Mouse (Mus musculus) kidney, embryonic 15.5 days (tissue): ENCODE measurements around the gene Gal3st2b. TPM values are rescaled to one million over a fixed set of nuclear protein-coding genes. Genes with fewer than 3 reads are reported as not detected.
"Not testable (repeated sequence)": the region's sequence is repeated elsewhere in the genome, so short reads cannot be mapped to it uniquely, and the experiment has no call there.

ENCODE experiments used
- ATAC-seq: fragments of 200-750 bp; cut with Nextera tagmentation; replicated peaks from 2 replicates; pipeline ENCODE4 v1.8.0; 2017; ENCODE audit warnings: moderate TSS enrichment; ENCODE audit not compliant: low FRiP score
- H3K27ac ChIP-seq: fragments of 300-500 bp; sonication (generic); 2 replicates; pipeline ENCODE4 v1.5.1; 2015; ENCODE audit warnings: mild to moderate bottlenecking, inconsistent platforms
- H3K27me3 ChIP-seq: fragments of 300-500 bp; sonication (generic); 2 replicates; pipeline ENCODE4 v1.6.1; 2015; ENCODE audit warnings: inconsistent platforms
- H3K36me3 ChIP-seq: fragments of 300-500 bp; sonication (generic); 2 replicates; pipeline ENCODE4 v1.6.1; 2015; ENCODE audit warnings: inconsistent platforms
- H3K4me1 ChIP-seq: fragments of 300-500 bp; sonication (generic); 2 replicates; pipeline ENCODE4 v1.6.1; 2015; ENCODE audit warnings: inconsistent platforms
- H3K4me2 ChIP-seq: fragments of 300-500 bp; sonication (generic); 2 replicates; pipeline ENCODE4 v1.6.1; 2015; ENCODE audit warnings: moderate library complexity, mild to moderate bottlenecking, inconsistent platforms
- H3K4me3 ChIP-seq: fragments of 300-500 bp; sonication (generic); replicated peaks from 2 replicates; pipeline ENCODE4 v1.5.1; 2015; ENCODE audit warnings: mild to moderate bottlenecking, inconsistent platforms
- H3K9ac ChIP-seq: fragments of 300-500 bp; sonication (generic); 2 replicates; pipeline ENCODE4 v1.6.1; 2015; ENCODE audit warnings: mild to moderate bottlenecking, inconsistent platforms
- H3K9me3 ChIP-seq: fragments of 300-500 bp; sonication (generic); replicated peaks from 2 replicates; pipeline ENCODE4 v1.6.1; 2016; ENCODE audit warnings: inconsistent platforms
- WGBS: fragments of 180-500 bp; shearing (Covaris S2); methylation state at CpG from one replicate; pipeline ENCODE4 v1.1.7; 2015; ENCODE audit warnings: mixed read lengths; 5-methylcytosine and 5-hydroxymethylcytosine counted together
- polyA plus RNA-seq: library from polyadenylated mRNA; unstranded; fragments of >200 nt; fragmentation: Nextera tagmentation; extraction: Ambion mirVana; gene quantifications from 2 replicates; pipeline ENCODE4 v1.2.1, GENCODE M21; 2015

Gene Gal3st2b
- polyA plus RNA-seq, 1 experiment from 2014 or later, result not detected

DNA sequence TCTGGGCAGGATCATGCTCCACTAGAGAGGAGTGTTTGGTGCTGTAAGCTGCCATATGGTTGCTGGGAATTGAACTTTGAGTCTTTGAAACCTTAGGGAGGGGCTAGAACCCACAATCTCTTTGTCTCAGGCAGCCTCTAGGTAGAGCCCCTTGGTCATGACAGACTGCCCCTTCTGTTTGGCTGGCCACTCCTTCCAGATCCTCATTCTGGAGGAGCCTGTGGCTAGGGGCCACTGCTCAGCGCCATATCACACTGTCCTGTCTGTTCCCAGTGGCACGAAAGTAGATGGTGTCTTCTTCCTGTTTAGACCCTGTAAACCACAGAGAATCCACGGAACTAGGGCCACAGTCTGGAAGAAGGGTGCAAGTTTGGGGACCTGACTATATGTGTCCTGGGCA is 4.5 kb downstream of the Gal3st2b start:
- not testable (repeated sequence) for H3K27ac ChIP-seq, H3K4me2 ChIP-seq, H3K27me3 ChIP-seq, ATAC-seq, H3K9ac ChIP-seq, H3K36me3 ChIP-seq, H3K4me3 ChIP-seq, H3K4me1 ChIP-seq, H3K9me3 ChIP-seq
- WGBS, result 89% methylated on average over 3 of the region's 3 CpGs

DNA sequence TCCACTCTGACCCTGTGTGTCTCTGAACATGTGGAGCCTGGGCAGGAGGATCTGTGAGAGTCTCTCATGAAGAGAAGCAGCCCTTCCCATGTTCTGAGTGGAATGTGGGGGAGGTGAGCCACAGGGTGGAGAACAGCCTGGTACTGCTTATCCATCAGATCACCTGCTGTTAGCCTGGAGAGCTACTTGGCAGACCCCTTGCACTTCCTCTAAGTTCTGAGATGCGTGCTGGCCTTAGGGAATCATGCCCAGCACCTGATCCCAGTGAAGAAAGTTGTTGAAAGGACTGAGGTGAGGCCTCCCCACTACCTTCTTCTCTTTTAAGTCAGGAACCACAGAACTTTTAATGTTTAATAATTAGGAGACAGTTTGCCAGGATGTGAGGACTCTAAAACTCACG is 5.0 kb downstream of the Gal3st2b start:
- H3K4me2 ChIP-seq, H3K36me3 ChIP-seq, H3K4me1 ChIP-seq, H3K9me3 ChIP-seq, H3K27me3 ChIP-seq, H3K9ac ChIP-seq, H3K4me3 ChIP-seq, H3K27ac ChIP-seq, ATAC-seq: not testable (repeated sequence)
- WGBS, result 58% methylated on average over 2 of the region's 2 CpGs

- not testable (repeated sequence) for ATAC-seq
These were observed 17.3 kb downstream of the Gal3st2b start for GRCm38 (mm10) chr1:93935378-93935777.

GRCm38 (mm10) chr1:93937807-93938206 is 19.7 kb downstream of the Gal3st2b start:
- 67% methylated on average over 1 of the region's 1 CpGs for WGBS

More at GRCm38 (mm10) chr1:93935378-93935777, 17.3 kb downstream of the Gal3st2b start:
- not testable (repeated sequence) for H3K4me2 ChIP-seq, H3K27ac ChIP-seq, H3K27me3 ChIP-seq, H3K9ac ChIP-seq, H3K9me3 ChIP-seq, H3K4me3 ChIP-seq, H3K4me1 ChIP-seq, H3K36me3 ChIP-seq
- WGBS, result 95% methylated on average over 1 of the region's 1 CpGs

DNA sequence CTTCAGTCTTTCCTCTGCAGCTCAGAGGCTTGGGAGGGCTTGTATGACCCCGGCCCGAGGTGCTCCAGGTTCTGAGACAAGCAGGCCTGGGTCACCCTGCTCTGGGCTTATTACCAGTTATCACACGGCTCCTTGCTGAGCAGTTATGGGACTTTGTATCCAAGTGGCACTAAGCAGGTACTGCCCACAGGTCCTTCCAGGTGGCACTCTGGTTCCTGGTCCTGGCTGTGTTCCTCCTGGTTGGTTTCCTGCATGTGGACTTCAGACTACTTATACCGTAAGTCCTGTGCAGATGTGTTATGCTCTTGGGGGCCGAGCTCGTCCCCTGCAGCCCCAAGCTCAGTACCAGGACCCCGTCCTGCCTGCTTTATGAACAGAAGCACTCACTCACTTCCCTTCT is 20.3 kb downstream of the Gal3st2b start:
- H3K27ac ChIP-seq, H3K9ac ChIP-seq, H3K27me3 ChIP-seq, H3K4me3 ChIP-seq, H3K9me3 ChIP-seq, H3K36me3 ChIP-seq, H3K4me2 ChIP-seq, H3K4me1 ChIP-seq, ATAC-seq: not testable (repeated sequence)
- WGBS, result 84% methylated on average over 7 of the region's 7 CpGs

More at GRCm38 (mm10) chr1:93937807-93938206, 19.7 kb downstream of the Gal3st2b start:
- H3K4me2 ChIP-seq, H3K27ac ChIP-seq, H3K36me3 ChIP-seq, H3K9ac ChIP-seq, H3K27me3 ChIP-seq, H3K9me3 ChIP-seq, H3K4me3 ChIP-seq, H3K4me1 ChIP-seq, ATAC-seq: not testable (repeated sequence)

GRCm38 (mm10) chr1:93949087-93949486 is 31.0 kb downstream of the Gal3st2b start:
- H3K9ac ChIP-seq, H3K36me3 ChIP-seq, ATAC-seq, H3K4me2 ChIP-seq, H3K27ac ChIP-seq, H3K4me3 ChIP-seq, H3K4me1 ChIP-seq, H3K27me3 ChIP-seq, H3K9me3 ChIP-seq: not testable (repeated sequence)
- no CpG with 5 or more reads among the region's 11 CpGs for WGBS

- ATAC-seq, result 0 out of 2 replicates have a peak, but pooled peaks have one; percentile 43
- not testable (repeated sequence) for H3K27ac ChIP-seq, H3K27me3 ChIP-seq, H3K36me3 ChIP-seq, H3K9ac ChIP-seq, H3K4me3 ChIP-seq, H3K4me1 ChIP-seq, H3K4me2 ChIP-seq, H3K9me3 ChIP-seq
- no CpG with 5 or more reads among the region's 1 CpGs for WGBS
These were observed 48.4 kb downstream of the Gal3st2b start for GRCm38 (mm10) chr1:93966489-93966888.

- not testable (repeated sequence) for H3K4me3 ChIP-seq, ATAC-seq
These were observed 52.3 kb downstream of the Gal3st2b start for GRCm38 (mm10) chr1:93970380-93970779.

DNA sequence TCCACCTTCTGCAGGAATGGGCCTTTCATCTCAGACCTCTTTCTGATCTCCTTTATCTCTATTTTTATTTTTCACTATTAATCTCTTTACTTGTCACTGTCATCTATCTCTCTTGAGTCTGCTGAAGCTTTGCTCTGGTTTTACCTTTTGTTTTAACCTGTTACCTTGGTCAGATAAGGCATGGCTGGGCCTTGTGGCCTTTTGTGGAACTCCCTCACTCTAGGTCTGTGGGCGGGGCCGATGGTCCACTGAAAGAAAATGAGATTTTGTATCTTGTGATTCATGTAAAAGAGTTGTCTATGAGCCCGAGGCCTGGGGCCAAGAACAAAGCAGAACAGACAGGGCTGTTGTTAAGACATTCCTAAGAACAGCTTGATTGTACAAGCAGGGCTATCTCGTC is 52.7 kb downstream of the Gal3st2b start:
- not testable (repeated sequence) for H3K27ac ChIP-seq, H3K9me3 ChIP-seq
- WGBS, result no CpG with 5 or more reads among the region's 4 CpGs

More at GRCm38 (mm10) chr1:93970380-93970779, 52.3 kb downstream of the Gal3st2b start:
- 58% methylated on average over 4 of the region's 5 CpGs for WGBS
- H3K9ac ChIP-seq, H3K9me3 ChIP-seq, H3K27ac ChIP-seq, H3K27me3 ChIP-seq, H3K36me3 ChIP-seq, H3K4me1 ChIP-seq, H3K4me2 ChIP-seq: not testable (repeated sequence)

GRCm38 (mm10) chr1:93975764-93976163 is 57.7 kb downstream of the Gal3st2b start:
- not testable (repeated sequence) for H3K36me3 ChIP-seq, H3K4me3 ChIP-seq, H3K27me3 ChIP-seq, H3K27ac ChIP-seq, H3K4me2 ChIP-seq, ATAC-seq, H3K9ac ChIP-seq, H3K9me3 ChIP-seq, H3K4me1 ChIP-seq
- whole genome bisulfite sequencing, result 70% methylated on average over 1 of the region's 4 CpGs

More for the DNA sequence above, 52.7 kb downstream of the Gal3st2b start:
- not testable (repeated sequence) for H3K4me1 ChIP-seq, H3K27me3 ChIP-seq, H3K4me2 ChIP-seq, H3K4me3 ChIP-seq, ATAC-seq, H3K36me3 ChIP-seq, H3K9ac ChIP-seq

GRCm38 (mm10) chr1:93978287-93978686 is 60.2 kb downstream of the Gal3st2b start:
- H3K4me3 ChIP-seq, H3K9ac ChIP-seq, H3K4me2 ChIP-seq, H3K27me3 ChIP-seq, ATAC-seq, H3K4me1 ChIP-seq, H3K27ac ChIP-seq, H3K9me3 ChIP-seq, H3K36me3 ChIP-seq: not testable (repeated sequence)
- no CpG with 5 or more reads among the region's 7 CpGs for WGBS

GRCm38 (mm10) chr1:93980932-93981331 is 62.8 kb downstream of the Gal3st2b start:
- H3K27ac ChIP-seq, H3K4me1 ChIP-seq, H3K9ac ChIP-seq, H3K9me3 ChIP-seq, H3K36me3 ChIP-seq, H3K27me3 ChIP-seq, H3K4me2 ChIP-seq, H3K4me3 ChIP-seq: not testable (repeated sequence)
- no CpG with 5 or more reads among the region's 2 CpGs for WGBS
- ATAC-seq, result peak; percentile 66; the same call in 1 of the 2 replicates

- Histone ChIP-seq H3K9ac (no peak overlapping the region), H3K4me1 (no peaks in the 10 kb centered on the region), H3K9me3 (no peaks in the 10 kb centered on the region), H3K27ac (no peak overlapping the region), H3K4me2 (no peak overlapping the region), H3K4me3 (no peak overlapping the region), H3K36me3 (no peaks in the 10 kb centered on the region), H3K27me3 (no peaks in the 10 kb centered on the region)
- ATAC-seq, result no peak
- 69% methylated on average over 3 of the region's 3 CpGs for WGBS
These were observed 68.1 kb downstream of the Gal3st2b start for GRCm38 (mm10) chr1:93986167-93986566.
